Mouse (Mus musculus): ENCODE data around the gene Tpbg. TPM values are rescaled to one million over a fixed set of nuclear protein-coding genes. Genes with fewer than 3 reads are reported as not detected.
"Not testable (repeated sequence)": the region's sequence is repeated elsewhere in the genome, so short reads cannot be mapped to it uniquely, and the experiment has no call there.

Tpbg gene
- not detected in 2 replicates for polyA plus RNA-seq (2012; ENCODE audit: insufficient read depth, insufficient read length, low replicate concordance, missing spikeins)

DNA sequence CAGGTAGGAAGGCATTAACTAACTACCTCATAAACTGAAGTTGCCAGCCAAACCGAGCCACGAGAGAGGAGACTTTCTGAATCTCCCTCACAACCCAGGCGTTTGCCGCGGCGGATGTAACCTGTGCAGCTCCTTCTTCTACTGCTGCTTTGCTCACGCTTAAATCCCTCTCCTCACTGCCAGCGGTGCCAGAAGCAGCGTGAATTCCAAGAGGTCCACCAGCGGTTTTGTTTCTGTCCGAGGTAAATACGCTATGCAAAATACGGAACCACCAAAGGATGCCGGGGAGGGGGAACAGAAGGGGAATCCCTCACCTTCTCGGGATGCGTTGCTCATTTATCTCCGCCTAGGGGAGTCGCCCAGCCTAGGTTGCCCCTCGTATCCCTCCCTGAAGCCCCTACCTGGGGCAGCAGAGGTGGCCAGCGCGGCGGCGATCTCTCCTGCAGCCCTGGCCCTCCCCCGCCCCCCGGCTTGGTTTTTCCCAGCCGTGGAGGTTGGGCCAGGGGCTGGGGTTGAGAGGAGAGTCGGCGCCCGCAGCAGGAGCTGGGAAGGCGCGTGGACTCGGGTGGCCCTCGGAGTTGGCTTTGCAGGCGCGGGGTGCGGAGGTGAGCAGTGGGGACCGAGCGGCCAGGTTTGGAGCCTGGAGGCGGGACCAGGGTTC, at the start of gene Tpbg:
Gene Tpbg, plus strand, starts transcription at position 30 of the 661 bp plus-strand sequence.
- no peak for TF ChIP-seq POLR2A (IDR thresholded peaks at IDR 0.05; ENCODE audit: insufficient read depth, low read depth, low read length)
- no peak for TF ChIP-seq CTCF (IDR thresholded peaks at IDR 0.05; ENCODE audit: insufficient read depth, low read depth, low read length)
- peak within 1 kb of the TSS; percentile 49 for H3K4me3 ChIP-seq (ENCODE audit: insufficient read depth, low read depth, low read length)
- WGBS: under 1% methylated on average over 39 of the region's 39 CpGs
- peaks cover 20% of the 10 kb centered on the region for H3K4me1 ChIP-seq (ENCODE audit: control insufficient read depth, insufficient read depth, low read length)
- no peak within 1 kb of the TSS for H3K27ac ChIP-seq (ENCODE audit: insufficient read depth, low read depth, low read length)

DNA sequence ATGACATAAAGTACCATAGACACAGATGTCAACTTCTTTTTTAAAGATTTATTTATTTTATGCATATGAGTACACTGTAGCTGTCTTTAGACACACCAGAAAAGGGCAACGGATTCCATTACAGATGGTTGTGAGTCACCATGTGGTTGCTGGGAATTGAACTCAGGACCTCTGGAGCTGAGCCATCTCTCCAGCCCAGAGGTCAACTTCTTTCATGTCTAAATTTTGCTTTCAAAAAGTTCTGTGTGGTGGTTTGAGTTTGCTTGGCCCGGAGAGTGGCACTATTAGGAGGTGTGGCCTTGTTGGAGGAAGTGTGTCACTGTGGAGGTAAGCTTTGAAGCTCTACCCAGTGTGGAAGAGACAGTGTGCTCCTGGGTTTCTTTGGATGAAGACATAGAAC, 40.2 kb upstream of the Tpbg start:
- H3K4me1 ChIP-seq (ENCODE audit: control insufficient read depth, insufficient read depth, low read length); H3K4me3 ChIP-seq (ENCODE audit: insufficient read depth, low read depth, low read length); H3K27ac ChIP-seq (ENCODE audit: insufficient read depth, low read depth, low read length): not testable (repeated sequence)
- 88% methylated on average over 2 of the region's 2 CpGs for WGBS

DNA sequence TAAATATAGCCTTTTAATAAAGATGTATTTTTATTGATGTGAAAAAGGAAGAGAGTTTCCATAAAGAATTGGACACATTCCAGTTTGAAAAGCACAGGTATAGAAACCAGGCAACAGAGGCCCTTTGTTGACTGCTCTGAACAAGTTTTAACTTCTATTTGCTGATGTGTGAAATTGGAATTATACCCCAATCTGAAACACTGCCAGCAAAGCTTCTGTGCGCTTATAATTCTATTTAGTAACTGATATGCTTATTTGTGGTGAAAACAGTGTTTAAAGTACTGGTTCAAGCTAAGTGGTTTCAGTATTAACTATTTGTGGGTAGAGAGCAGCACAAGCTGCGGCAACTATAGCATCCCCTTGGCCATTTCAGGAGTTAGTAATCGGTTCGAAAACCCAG, 39.6 kb upstream of the Tpbg start:
- no peak for TF ChIP-seq CTCF (IDR thresholded peaks at IDR 0.05; ENCODE audit: insufficient read depth, low read depth, low read length)
- TF ChIP-seq POLR2A (IDR thresholded peaks at IDR 0.05; ENCODE audit: insufficient read depth, low read depth, low read length): no peak
- 86% methylated on average over 4 of the region's 4 CpGs for WGBS
- H3K4me1 ChIP-seq (ENCODE audit: control insufficient read depth, insufficient read depth, low read length): no peaks in the 10 kb centered on the region
- H3K4me3 ChIP-seq (ENCODE audit: insufficient read depth, low read depth, low read length): no peak overlapping the region
- no peak overlapping the region for H3K27ac ChIP-seq (ENCODE audit: insufficient read depth, low read depth, low read length)

DNA sequence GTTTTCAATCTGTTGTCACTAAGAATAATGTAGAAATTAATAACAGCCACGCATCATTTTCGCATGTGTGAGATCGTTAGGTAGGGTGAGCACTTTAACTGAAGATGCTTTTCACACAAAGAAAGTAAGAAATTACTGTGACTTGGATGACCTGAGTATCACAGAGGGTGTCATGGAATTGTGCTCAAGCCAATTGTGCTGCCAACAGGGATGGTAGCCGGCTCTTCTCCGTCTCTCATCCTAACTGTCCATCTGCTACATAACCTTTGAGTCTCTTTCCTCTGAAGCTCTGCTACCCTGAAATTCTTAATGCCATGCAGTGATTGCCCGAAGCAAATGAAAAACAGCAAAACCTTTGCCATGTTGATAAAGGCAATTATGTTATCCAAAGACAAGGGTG, 35.8 kb upstream of the Tpbg start:
- Histone ChIP-seq H3K4me3 (ENCODE audit: insufficient read depth, low read depth, low read length) (no peak overlapping the region), H3K27ac (ENCODE audit: insufficient read depth, low read depth, low read length) (no peak overlapping the region), H3K4me1 (ENCODE audit: control insufficient read depth, insufficient read depth, low read length) (no peaks in the 10 kb centered on the region)
- WGBS: 94% methylated on average over 6 of the region's 6 CpGs
- TF ChIP-seq CTCF (IDR thresholded peaks at IDR 0.05; ENCODE audit: insufficient read depth, low read depth, low read length) (no peak), POLR2A (IDR thresholded peaks at IDR 0.05; ENCODE audit: insufficient read depth, low read depth, low read length) (no peak)

DNA sequence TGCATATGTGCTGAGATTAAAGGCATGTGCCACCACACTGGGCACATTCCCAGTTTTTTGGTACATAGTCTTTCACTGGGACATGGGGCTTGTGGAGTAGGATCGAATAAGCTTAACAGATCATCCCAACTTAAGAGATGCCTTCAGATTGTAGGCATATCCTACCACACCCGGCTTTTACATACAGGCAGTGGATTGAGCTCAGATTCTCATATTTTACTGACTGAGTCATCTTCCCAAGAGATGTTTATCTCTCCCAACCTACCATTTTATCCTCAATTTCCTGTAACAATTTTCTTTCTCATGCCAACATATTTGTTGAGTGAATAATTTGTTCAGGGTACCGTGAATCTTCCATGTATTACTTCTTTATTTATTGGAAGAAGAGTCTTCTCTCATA, 32.9 kb upstream of the Tpbg start:
- Histone ChIP-seq H3K4me1 (ENCODE audit: control insufficient read depth, insufficient read depth, low read length) (no peaks in the 10 kb centered on the region), H3K27ac (ENCODE audit: insufficient read depth, low read depth, low read length) (no peak overlapping the region), H3K4me3 (ENCODE audit: insufficient read depth, low read depth, low read length) (no peak overlapping the region)
- TF ChIP-seq POLR2A (IDR thresholded peaks at IDR 0.05; ENCODE audit: insufficient read depth, low read depth, low read length) (no peak), CTCF (IDR thresholded peaks at IDR 0.05; ENCODE audit: insufficient read depth, low read depth, low read length) (no peak)
- 91% methylated on average over 3 of the region's 3 CpGs for WGBS

DNA sequence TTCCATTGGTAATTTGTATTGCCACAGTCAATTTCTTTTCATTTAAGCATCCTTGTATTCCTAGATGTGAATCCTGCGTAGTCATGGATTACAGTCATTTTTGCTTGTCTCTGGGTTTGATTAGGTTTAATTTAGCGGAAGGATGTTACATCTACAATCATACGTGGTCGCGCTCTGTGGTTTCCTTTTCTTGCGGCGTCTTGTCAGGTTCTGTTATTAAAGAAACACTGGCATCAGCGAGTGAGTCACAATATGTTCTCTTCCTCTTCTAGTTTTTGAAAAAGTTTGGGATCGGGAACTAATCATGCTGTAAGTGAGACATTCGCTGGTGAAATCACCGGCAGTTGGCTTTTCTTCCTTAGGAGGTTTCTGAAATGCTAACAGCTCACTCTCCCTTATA, 21.4 kb upstream of the Tpbg start:
- Histone ChIP-seq H3K4me3 (ENCODE audit: insufficient read depth, low read depth, low read length) (no peak overlapping the region), H3K27ac (ENCODE audit: insufficient read depth, low read depth, low read length) (no peak overlapping the region), H3K4me1 (ENCODE audit: control insufficient read depth, insufficient read depth, low read length) (no peaks in the 10 kb centered on the region)
- TF ChIP-seq CTCF (IDR thresholded peaks at IDR 0.05; ENCODE audit: insufficient read depth, low read depth, low read length) (no peak), POLR2A (IDR thresholded peaks at IDR 0.05; ENCODE audit: insufficient read depth, low read depth, low read length) (no peak)
- 75% methylated on average over 11 of the region's 11 CpGs for WGBS

DNA sequence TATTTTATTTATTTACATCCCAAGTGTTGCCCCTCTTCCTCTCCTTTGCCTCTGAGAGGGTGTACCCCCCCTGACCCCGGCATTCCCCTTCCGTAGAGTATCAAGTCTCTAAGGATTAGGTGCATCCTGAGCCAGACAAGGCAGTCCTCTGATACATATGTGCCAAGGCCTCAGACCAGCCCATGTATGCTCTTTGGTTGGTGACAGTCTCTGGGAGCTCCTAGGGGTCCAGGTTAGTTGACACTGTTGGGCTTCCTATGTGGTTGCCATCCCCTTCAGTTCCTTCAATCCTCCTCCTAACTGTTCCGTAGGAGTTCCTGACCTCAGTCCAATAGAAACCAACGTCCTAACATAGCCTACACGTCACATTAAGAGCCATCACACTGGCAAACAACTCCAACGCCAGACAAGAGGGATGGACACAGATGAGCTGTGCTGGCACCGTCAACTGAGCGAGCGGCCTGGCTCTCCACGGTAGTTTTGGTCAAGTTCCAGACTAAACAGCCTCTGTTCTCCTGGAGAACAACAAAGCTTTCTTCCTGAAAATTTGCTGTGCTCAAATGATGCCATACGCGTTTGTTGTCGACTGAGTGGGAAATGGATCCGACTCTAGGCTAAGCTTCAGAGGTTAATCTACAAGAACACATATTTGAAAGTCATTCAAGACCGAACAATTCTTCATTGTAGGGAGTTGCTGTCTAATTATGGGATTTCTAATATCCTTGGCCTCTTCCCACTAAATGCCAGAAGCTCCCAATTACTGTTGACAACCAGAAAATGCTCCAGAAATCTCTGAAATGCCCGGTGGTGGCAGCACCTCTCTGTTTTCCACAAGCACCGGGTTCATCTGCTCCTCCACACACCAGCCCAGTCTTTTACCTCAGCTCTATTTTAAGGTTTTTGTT, 6.4 kb upstream of the Tpbg start:
- no peak overlapping the region for H3K4me3 ChIP-seq (ENCODE audit: insufficient read depth, low read depth, low read length)
- no peak for TF ChIP-seq POLR2A (IDR thresholded peaks at IDR 0.05; ENCODE audit: insufficient read depth, low read depth, low read length)
- no peak for TF ChIP-seq CTCF (IDR thresholded peaks at IDR 0.05; ENCODE audit: insufficient read depth, low read depth, low read length)
- 44% methylated on average over 17 of the region's 17 CpGs for WGBS
- no peak overlapping the region for H3K27ac ChIP-seq (ENCODE audit: insufficient read depth, low read depth, low read length)
- peaks cover 2% of the 10 kb centered on the region; the same call in 1 of the 2 replicates for H3K4me1 ChIP-seq (ENCODE audit: control insufficient read depth, insufficient read depth, low read length)

DNA sequence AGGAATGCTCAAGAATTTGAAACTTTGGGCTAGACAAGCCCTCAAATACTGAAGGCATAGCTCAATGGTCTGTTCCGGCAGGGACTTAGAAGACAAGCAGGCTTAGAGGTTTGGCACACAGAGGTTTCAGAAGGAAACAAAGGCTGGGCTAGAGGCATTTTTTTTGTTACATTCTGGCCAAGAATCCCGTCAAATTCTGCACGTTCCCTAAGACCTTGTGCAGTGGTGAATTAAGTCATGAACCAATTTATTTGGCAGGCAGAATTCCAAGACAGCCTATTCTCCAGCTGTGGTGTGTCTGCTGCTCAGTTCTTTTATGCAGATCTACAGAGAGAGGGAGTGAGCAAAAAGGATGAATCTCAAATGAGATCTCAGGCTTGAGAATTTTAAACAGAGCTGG, 2.6 kb upstream of the Tpbg start:
- 34% methylated on average over 3 of the region's 3 CpGs for WGBS
- peaks cover 20% of the 10 kb centered on the region for H3K4me1 ChIP-seq (ENCODE audit: control insufficient read depth, insufficient read depth, low read length)
- no peak overlapping the region for H3K27ac ChIP-seq (ENCODE audit: insufficient read depth, low read depth, low read length)
- TF ChIP-seq CTCF (IDR thresholded peaks at IDR 0.05; ENCODE audit: insufficient read depth, low read depth, low read length): no peak
- no peak for TF ChIP-seq POLR2A (IDR thresholded peaks at IDR 0.05; ENCODE audit: insufficient read depth, low read depth, low read length)
- H3K4me3 ChIP-seq (ENCODE audit: insufficient read depth, low read depth, low read length): no peak overlapping the region

DNA sequence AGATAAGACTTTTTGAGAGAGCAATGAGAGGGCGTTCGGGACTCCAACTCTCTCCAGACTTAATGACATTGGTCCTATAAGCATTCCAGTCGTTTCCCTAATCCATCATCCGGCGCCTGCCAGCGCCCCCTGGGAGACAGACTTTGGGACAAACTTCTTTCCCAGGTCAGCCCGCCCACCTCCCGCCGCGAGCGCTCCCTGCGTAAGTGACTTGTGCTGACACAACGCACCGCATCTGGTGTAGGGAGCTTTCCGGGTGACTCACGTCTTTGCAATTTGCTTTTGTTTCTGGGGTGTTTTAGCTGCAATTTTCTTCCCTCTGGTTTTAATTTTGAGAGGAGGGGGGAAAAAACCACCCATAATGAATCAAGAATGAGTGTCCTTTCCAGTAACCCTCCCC, 289 bp upstream of the Tpbg start:
- no peak overlapping the region for H3K4me3 ChIP-seq (ENCODE audit: insufficient read depth, low read depth, low read length)
- peaks cover 20% of the 10 kb centered on the region for H3K4me1 ChIP-seq (ENCODE audit: control insufficient read depth, insufficient read depth, low read length)
- TF ChIP-seq CTCF (IDR thresholded peaks at IDR 0.05; ENCODE audit: insufficient read depth, low read depth, low read length) (no peak), POLR2A (IDR thresholded peaks at IDR 0.05; ENCODE audit: insufficient read depth, low read depth, low read length) (no peak)
- no peak overlapping the region for H3K27ac ChIP-seq (ENCODE audit: insufficient read depth, low read depth, low read length)
- 4% methylated on average over 16 of the region's 16 CpGs for WGBS
